Mouse (Mus musculus) fibroblast of lung, adult 2 months (primary cell): ENCODE measurements around the gene Tm4sf4.

Experiments
- DNase-seq: peaks from one replicate; pipeline ENCODE4 v3.0.0-alpha.2; 2011; ENCODE audit warnings: low read depth

Tm4sf4 gene

GRCm38 (mm10) chr3:57474421-57474820 lies 49.3 kb downstream of the Tm4sf4 start:
- no peak for DNase-seq

- peak; percentile 85 for DNase-seq
These were observed 55.5 kb downstream of the Tm4sf4 start for GRCm38 (mm10) chr3:57480640-57481039.

GRCm38 (mm10) chr3:57481981-57482380 lies 56.9 kb downstream of the Tm4sf4 start:
- no peak for DNase-seq

- DNase-seq = no peak
These were observed 61.0 kb downstream of the Tm4sf4 start for GRCm38 (mm10) chr3:57486068-57486467.

GRCm38 (mm10) chr3:57487455-57488153 lies 62.5 kb downstream of the Tm4sf4 start:
- peak; percentile 89 for DNase-seq
